Mouse (Mus musculus): ENCODE measurements around the gene Gm8122.
"Not testable (repeated sequence)": the region's sequence is repeated elsewhere in the genome, so short reads cannot be mapped to it uniquely, and the experiment has no call there.

Gene Gm8122

GRCm38 (mm10) chr14:43235204-43235603 lies at the start of gene Gm8122:
Gene Gm8122 (minus strand): TSS chr14:43235304.
- not testable (repeated sequence) for DNase-seq (ENCODE audit: low read depth, low spot score); H3K27me3 ChIP-seq (ENCODE audit: control insufficient read depth, insufficient read depth, low read length, poor library complexity, severe bottlenecking)

GRCm38 (mm10) chr14:43278681-43279080 lies 43.6 kb upstream of the Gm8122 start:
- H3K36me3 ChIP-seq (ENCODE audit: control insufficient read depth, insufficient read depth, low read length, poor library complexity, severe bottlenecking); H3K27me3 ChIP-seq (ENCODE audit: control insufficient read depth, insufficient read depth, low read length, poor library complexity, severe bottlenecking); DNase-seq (ENCODE audit: low read depth, low spot score): not testable (repeated sequence)

More at GRCm38 (mm10) chr14:43235204-43235603, at the start of gene Gm8122:
- H3K36me3 ChIP-seq (ENCODE audit: control insufficient read depth, insufficient read depth, low read length, poor library complexity, severe bottlenecking), result not testable (repeated sequence)

- H3K36me3 ChIP-seq (ENCODE audit: control insufficient read depth, insufficient read depth, low read length, poor library complexity, severe bottlenecking); DNase-seq (ENCODE audit: low read depth, low spot score); H3K27me3 ChIP-seq (ENCODE audit: control insufficient read depth, insufficient read depth, low read length, poor library complexity, severe bottlenecking): not testable (repeated sequence)
Measured at GRCm38 (mm10) chr14:43278146-43278545, 43.0 kb upstream of the Gm8122 start.

- not testable (repeated sequence) for H3K27me3 ChIP-seq (ENCODE audit: control insufficient read depth, insufficient read depth, low read length, poor library complexity, severe bottlenecking); DNase-seq (ENCODE audit: low read depth, low spot score); H3K36me3 ChIP-seq (ENCODE audit: control insufficient read depth, insufficient read depth, low read length, poor library complexity, severe bottlenecking)
Measured at GRCm38 (mm10) chr14:43277468-43277867, 42.4 kb upstream of the Gm8122 start.

- not testable (repeated sequence) for DNase-seq (ENCODE audit: low read depth, low spot score); H3K36me3 ChIP-seq (ENCODE audit: control insufficient read depth, insufficient read depth, low read length, poor library complexity, severe bottlenecking); H3K27me3 ChIP-seq (ENCODE audit: control insufficient read depth, insufficient read depth, low read length, poor library complexity, severe bottlenecking)
Measured at GRCm38 (mm10) chr14:43275752-43276151, 40.6 kb upstream of the Gm8122 start.

- not testable (repeated sequence) for H3K36me3 ChIP-seq (ENCODE audit: control insufficient read depth, insufficient read depth, low read length, poor library complexity, severe bottlenecking); H3K27me3 ChIP-seq (ENCODE audit: control insufficient read depth, insufficient read depth, low read length, poor library complexity, severe bottlenecking); DNase-seq (ENCODE audit: low read depth, low spot score)
Measured at GRCm38 (mm10) chr14:43274986-43275511, 39.9 kb upstream of the Gm8122 start, which contains the start of gene Gm9732. Gene Gm9732 (plus strand): TSS chr14:43275036.

GRCm38 (mm10) chr14:43273161-43273560 lies 38.1 kb upstream of the Gm8122 start:
- H3K27me3 ChIP-seq (ENCODE audit: control insufficient read depth, insufficient read depth, low read length, poor library complexity, severe bottlenecking); H3K36me3 ChIP-seq (ENCODE audit: control insufficient read depth, insufficient read depth, low read length, poor library complexity, severe bottlenecking); DNase-seq (ENCODE audit: low read depth, low spot score): not testable (repeated sequence)

GRCm38 (mm10) chr14:43269211-43269610 lies 34.1 kb upstream of the Gm8122 start:
- H3K27me3 ChIP-seq (ENCODE audit: control insufficient read depth, insufficient read depth, low read length, poor library complexity, severe bottlenecking); DNase-seq (ENCODE audit: low read depth, low spot score); H3K36me3 ChIP-seq (ENCODE audit: control insufficient read depth, insufficient read depth, low read length, poor library complexity, severe bottlenecking): not testable (repeated sequence)

GRCm38 (mm10) chr14:43268521-43269084 lies 33.5 kb upstream of the Gm8122 start:
- H3K27me3 ChIP-seq (ENCODE audit: control insufficient read depth, insufficient read depth, low read length, poor library complexity, severe bottlenecking); H3K36me3 ChIP-seq (ENCODE audit: control insufficient read depth, insufficient read depth, low read length, poor library complexity, severe bottlenecking); DNase-seq (ENCODE audit: low read depth, low spot score): not testable (repeated sequence)

- H3K36me3 ChIP-seq (ENCODE audit: control insufficient read depth, insufficient read depth, low read length, poor library complexity, severe bottlenecking); H3K27me3 ChIP-seq (ENCODE audit: control insufficient read depth, insufficient read depth, low read length, poor library complexity, severe bottlenecking): not testable (repeated sequence)
Measured at GRCm38 (mm10) chr14:43263421-43263820, 28.3 kb upstream of the Gm8122 start.

GRCm38 (mm10) chr14:43258349-43258748 lies 23.2 kb upstream of the Gm8122 start, which contains the start of gene Gm8126:
Gene Gm8126 (plus strand): TSS chr14:43258649.
- DNase-seq (ENCODE audit: low read depth, low spot score); H3K36me3 ChIP-seq (ENCODE audit: control insufficient read depth, insufficient read depth, low read length, poor library complexity, severe bottlenecking); H3K27me3 ChIP-seq (ENCODE audit: control insufficient read depth, insufficient read depth, low read length, poor library complexity, severe bottlenecking): not testable (repeated sequence)

More at GRCm38 (mm10) chr14:43263421-43263820, 28.3 kb upstream of the Gm8122 start:
- DNase-seq (ENCODE audit: low read depth, low spot score), result not testable (repeated sequence)

- not testable (repeated sequence) for H3K36me3 ChIP-seq (ENCODE audit: control insufficient read depth, insufficient read depth, low read length, poor library complexity, severe bottlenecking); H3K27me3 ChIP-seq (ENCODE audit: control insufficient read depth, insufficient read depth, low read length, poor library complexity, severe bottlenecking); DNase-seq (ENCODE audit: low read depth, low spot score)
Measured at GRCm38 (mm10) chr14:43256511-43256910, 21.4 kb upstream of the Gm8122 start.

GRCm38 (mm10) chr14:43250549-43251253 lies 15.6 kb upstream of the Gm8122 start:
- H3K27me3 ChIP-seq (ENCODE audit: control insufficient read depth, insufficient read depth, low read length, poor library complexity, severe bottlenecking), result not testable (repeated sequence)

GRCm38 (mm10) chr14:43249611-43250170 lies 14.6 kb upstream of the Gm8122 start:
- not testable (repeated sequence) for DNase-seq (ENCODE audit: low read depth, low spot score); H3K27me3 ChIP-seq (ENCODE audit: control insufficient read depth, insufficient read depth, low read length, poor library complexity, severe bottlenecking); H3K36me3 ChIP-seq (ENCODE audit: control insufficient read depth, insufficient read depth, low read length, poor library complexity, severe bottlenecking)

More at GRCm38 (mm10) chr14:43250549-43251253, 15.6 kb upstream of the Gm8122 start:
- H3K36me3 ChIP-seq (ENCODE audit: control insufficient read depth, insufficient read depth, low read length, poor library complexity, severe bottlenecking); DNase-seq (ENCODE audit: low read depth, low spot score): not testable (repeated sequence)

- not testable (repeated sequence) for H3K36me3 ChIP-seq (ENCODE audit: control insufficient read depth, insufficient read depth, low read length, poor library complexity, severe bottlenecking); H3K27me3 ChIP-seq (ENCODE audit: control insufficient read depth, insufficient read depth, low read length, poor library complexity, severe bottlenecking); DNase-seq (ENCODE audit: low read depth, low spot score)
Measured at GRCm38 (mm10) chr14:43237769-43238168, 2.7 kb upstream of the Gm8122 start.

Data from splenic B cell, adult 2 months (primary cell).